Mouse (Mus musculus): ENCODE data around the gene Aknad1. TPM values are rescaled to one million over a fixed set of nuclear protein-coding genes. Genes with fewer than 3 reads are reported as not detected.

Gene Aknad1
- polyA plus RNA-seq, 1 experiment from 2014 or later = 0.92 TPM

DNA sequence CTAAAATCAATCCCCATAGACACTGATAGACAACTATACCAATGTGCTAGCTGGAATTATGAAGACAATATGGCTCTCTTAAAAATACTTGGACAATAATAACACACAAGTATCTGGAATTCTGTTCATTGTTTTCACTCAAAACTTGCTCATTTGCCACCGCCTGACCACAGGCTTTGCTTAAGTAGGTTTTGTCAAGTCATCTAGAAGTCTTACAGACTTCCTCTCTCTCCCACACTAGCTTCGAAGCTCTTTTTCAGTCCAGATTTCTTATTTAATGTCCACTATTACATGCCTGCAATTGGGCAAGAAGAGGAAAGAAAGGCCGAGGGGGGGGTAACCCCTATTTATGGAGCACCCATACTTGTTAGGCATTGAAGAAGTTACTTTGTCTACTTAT lies 11.7 kb upstream of the Aknad1 start:
- H3K27me3 ChIP-seq (replicated peaks; ENCODE audit: control insufficient read depth, insufficient read depth, low read length) = no peaks in the 10 kb centered on the region
- H3K36me3 ChIP-seq (ENCODE audit: control insufficient read depth, insufficient read depth, low read length) = no peaks in the 10 kb centered on the region
- peaks cover 3% of the 10 kb centered on the region; the same call in 1 of the 2 replicates for H3K4me1 ChIP-seq (ENCODE audit: control insufficient read depth, insufficient read depth, low read length)
- ATAC-seq (ENCODE audit: low read depth) = no peak
- no peak overlapping the region for H3K9ac ChIP-seq (ENCODE audit: low read depth, low read length)
- H3K27ac ChIP-seq (replicated peaks; ENCODE audit: low read depth, low read length) = no peak overlapping the region
- DNase-seq (ENCODE audit: low spot score) = no peak
- no peak overlapping the region for H3K4me3 ChIP-seq (ENCODE audit: low read depth, low read length)
- no peaks in the 10 kb centered on the region for H3K9me3 ChIP-seq (ENCODE audit: control insufficient read depth, low read length)
- H3K4me2 ChIP-seq (ENCODE audit: low read depth, low read length) = no peak overlapping the region
- 85% methylated on average over 3 of the region's 3 CpGs for WGBS

DNA sequence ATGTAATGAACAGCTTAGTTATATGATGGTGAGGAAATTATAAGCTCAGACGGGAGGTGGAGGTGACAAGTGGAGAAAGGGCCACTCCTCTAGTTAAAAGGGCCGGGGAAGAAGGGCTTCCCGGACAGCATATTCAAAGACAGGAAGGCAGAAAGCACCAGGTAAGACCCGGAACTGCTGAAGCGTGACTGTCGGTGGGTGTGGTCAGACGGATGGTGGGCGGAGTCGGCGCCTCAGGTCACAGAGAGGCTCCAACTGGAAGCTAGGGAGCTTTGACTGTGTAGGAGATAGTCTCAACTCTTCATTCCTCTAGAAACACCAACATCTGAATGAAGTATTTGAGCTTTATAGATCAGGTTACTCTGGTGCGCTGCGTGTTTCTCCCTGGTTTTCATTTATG lies 9.1 kb upstream of the Aknad1 start:
- H3K4me2 ChIP-seq (ENCODE audit: low read depth, low read length) = no peak overlapping the region

DNA sequence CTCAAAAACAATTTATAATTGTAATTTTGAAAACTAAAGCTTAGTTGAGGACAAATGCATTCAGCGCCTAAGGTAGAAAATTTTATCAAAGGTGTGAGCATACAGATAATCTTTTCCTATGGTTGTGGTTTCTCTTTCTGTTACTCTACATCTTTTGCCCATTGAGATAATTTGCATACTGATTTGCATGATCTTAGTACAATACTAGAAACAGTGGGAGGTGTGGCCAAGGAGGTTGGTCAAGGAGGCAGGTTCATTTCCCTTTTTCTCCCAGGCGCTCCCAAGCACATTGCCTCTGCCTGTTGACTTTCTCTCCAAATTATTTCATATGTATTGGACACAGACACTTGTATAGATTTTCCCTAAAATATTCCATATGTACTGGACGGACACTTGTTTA lies 1.7 kb upstream of the Aknad1 start:
- Histone ChIP-seq H3K27me3 (replicated peaks; ENCODE audit: control insufficient read depth, insufficient read depth, low read length) (no peaks in the 10 kb centered on the region), H3K27ac (replicated peaks; ENCODE audit: low read depth, low read length) (no peak overlapping the region), H3K4me2 (ENCODE audit: low read depth, low read length) (no peak overlapping the region), H3K9ac (ENCODE audit: low read depth, low read length) (no peak overlapping the region), H3K36me3 (ENCODE audit: control insufficient read depth, insufficient read depth, low read length) (no peaks in the 10 kb centered on the region), H3K4me3 (ENCODE audit: low read depth, low read length) (no peak overlapping the region), H3K4me1 (ENCODE audit: control insufficient read depth, insufficient read depth, low read length) (no peaks in the 10 kb centered on the region), H3K9me3 (ENCODE audit: control insufficient read depth, low read length) (no peaks in the 10 kb centered on the region)
- WGBS = 74% methylated on average over 3 of the region's 3 CpGs
- ATAC-seq (ENCODE audit: low read depth) (no peak), DNase-seq (ENCODE audit: low spot score) (no peak)

More for the DNA sequence above, 9.1 kb upstream of the Aknad1 start:
- Histone ChIP-seq H3K9me3 (ENCODE audit: control insufficient read depth, low read length) (no peaks in the 10 kb centered on the region), H3K4me1 (ENCODE audit: control insufficient read depth, insufficient read depth, low read length) (no peaks in the 10 kb centered on the region), H3K36me3 (ENCODE audit: control insufficient read depth, insufficient read depth, low read length) (no peaks in the 10 kb centered on the region), H3K27me3 (replicated peaks; ENCODE audit: control insufficient read depth, insufficient read depth, low read length) (no peaks in the 10 kb centered on the region), H3K4me3 (ENCODE audit: low read depth, low read length) (no peak overlapping the region), H3K27ac (replicated peaks; ENCODE audit: low read depth, low read length) (no peak overlapping the region), H3K9ac (ENCODE audit: low read depth, low read length) (no peak overlapping the region)
- DNase-seq (ENCODE audit: low spot score) (no peak), ATAC-seq (ENCODE audit: low read depth) (no peak)
- WGBS = 34% methylated on average over 12 of the region's 12 CpGs

DNA sequence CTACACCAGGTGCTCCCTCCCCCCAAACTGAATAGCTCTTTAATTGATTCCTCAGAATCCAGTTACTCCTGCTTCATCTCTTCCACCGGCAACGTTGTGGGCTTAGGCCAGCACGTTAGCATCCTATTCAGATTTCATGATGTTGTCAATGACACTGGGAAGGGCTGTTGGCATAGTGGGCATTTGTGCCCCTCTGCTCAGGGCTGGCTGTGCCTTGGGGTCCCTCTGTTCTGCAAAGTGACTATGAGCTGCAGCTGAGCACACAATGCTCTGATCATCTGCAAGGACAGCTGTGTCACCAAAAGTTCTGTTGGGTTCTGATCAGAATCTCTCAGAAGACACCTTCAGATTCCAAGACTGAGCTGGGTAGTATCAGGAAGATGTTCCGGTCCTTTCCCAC lies 4.6 kb downstream of the Aknad1 start:
- ATAC-seq (ENCODE audit: low read depth) (no peak), DNase-seq (ENCODE audit: low spot score) (no peak)
- Histone ChIP-seq H3K9ac (ENCODE audit: low read depth, low read length) (no peak overlapping the region), H3K36me3 (ENCODE audit: control insufficient read depth, insufficient read depth, low read length) (no peaks in the 10 kb centered on the region), H3K27ac (replicated peaks; ENCODE audit: low read depth, low read length) (no peak overlapping the region), H3K9me3 (ENCODE audit: control insufficient read depth, low read length) (no peaks in the 10 kb centered on the region), H3K4me2 (ENCODE audit: low read depth, low read length) (no peak overlapping the region), H3K4me3 (ENCODE audit: low read depth, low read length) (no peak overlapping the region), H3K27me3 (replicated peaks; ENCODE audit: control insufficient read depth, insufficient read depth, low read length) (no peaks in the 10 kb centered on the region), H3K4me1 (ENCODE audit: control insufficient read depth, insufficient read depth, low read length) (no peaks in the 10 kb centered on the region)
- WGBS = 75% methylated on average over 4 of the region's 4 CpGs

DNA sequence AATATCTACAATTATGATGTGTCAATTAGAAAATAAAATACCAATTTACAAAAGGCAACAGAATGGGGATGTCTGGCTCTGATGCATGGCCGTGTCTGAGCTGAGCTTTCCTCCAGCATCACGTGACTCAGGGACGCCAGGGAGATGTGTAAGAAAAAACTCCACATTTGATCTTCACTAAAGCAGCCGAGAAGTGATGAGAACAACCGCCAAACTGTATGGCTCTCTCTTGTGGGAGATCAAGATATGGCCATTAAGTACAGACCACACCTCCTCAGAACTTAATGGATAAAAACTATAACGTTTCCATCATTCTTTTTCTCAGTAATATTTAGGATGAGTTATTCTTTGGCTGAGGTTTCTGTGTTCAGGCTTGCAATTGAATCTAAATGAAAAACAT lies 11.6 kb downstream of the Aknad1 start:
- peak; percentile 85 for ATAC-seq (ENCODE audit: low read depth)
- Histone ChIP-seq H3K4me1 (ENCODE audit: control insufficient read depth, insufficient read depth, low read length) (peaks cover 10% of the 10 kb centered on the region), H3K9me3 (ENCODE audit: control insufficient read depth, low read length) (no peaks in the 10 kb centered on the region), H3K4me2 (ENCODE audit: low read depth, low read length) (peak overlapping the region; percentile 33), H3K27me3 (replicated peaks; ENCODE audit: control insufficient read depth, insufficient read depth, low read length) (no peaks in the 10 kb centered on the region), H3K27ac (replicated peaks; ENCODE audit: low read depth, low read length) (peak overlapping the region; percentile 64), H3K4me3 (ENCODE audit: low read depth, low read length) (no peak overlapping the region; the same call in 1 of the 2 replicates), H3K36me3 (ENCODE audit: control insufficient read depth, insufficient read depth, low read length) (no peaks in the 10 kb centered on the region), H3K9ac (ENCODE audit: low read depth, low read length) (no peak overlapping the region)
- WGBS = 26% methylated on average over 6 of the region's 6 CpGs
- peak; percentile 73 for DNase-seq (ENCODE audit: low spot score)

DNA sequence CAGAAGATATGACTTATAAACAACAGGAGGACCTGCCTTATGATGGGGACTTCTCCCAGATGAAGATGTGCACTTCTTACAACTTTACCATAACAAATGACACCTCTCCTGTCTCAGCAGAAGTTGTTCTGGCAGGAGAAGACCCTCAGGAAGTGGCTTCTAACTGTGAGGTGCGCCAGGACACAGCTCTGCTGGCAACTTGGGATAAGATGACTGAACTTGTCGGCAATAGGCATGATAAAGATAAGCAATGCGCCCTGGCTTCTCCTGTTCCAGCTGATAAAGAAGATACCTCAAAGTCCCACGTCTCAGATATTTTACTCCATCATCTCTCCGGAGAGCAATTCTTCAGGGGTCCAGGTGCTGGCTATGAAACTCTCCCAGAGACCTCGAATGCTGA lies 12.2 kb downstream of the Aknad1 start:
- Histone ChIP-seq H3K27me3 (replicated peaks; ENCODE audit: control insufficient read depth, insufficient read depth, low read length) (no peaks in the 10 kb centered on the region), H3K27ac (replicated peaks; ENCODE audit: low read depth, low read length) (peak overlapping the region; percentile 64), H3K9ac (ENCODE audit: low read depth, low read length) (no peak overlapping the region), H3K4me3 (ENCODE audit: low read depth, low read length) (no peak overlapping the region), H3K36me3 (ENCODE audit: control insufficient read depth, insufficient read depth, low read length) (no peaks in the 10 kb centered on the region), H3K4me1 (ENCODE audit: control insufficient read depth, insufficient read depth, low read length) (peaks cover 10% of the 10 kb centered on the region), H3K9me3 (ENCODE audit: control insufficient read depth, low read length) (no peaks in the 10 kb centered on the region), H3K4me2 (ENCODE audit: low read depth, low read length) (peak overlapping the region; percentile 33; the same call in 1 of the 2 replicates)
- WGBS = 75% methylated on average over 6 of the region's 6 CpGs
- no peak for ATAC-seq (ENCODE audit: low read depth)
- DNase-seq (ENCODE audit: low spot score) = no peak

DNA sequence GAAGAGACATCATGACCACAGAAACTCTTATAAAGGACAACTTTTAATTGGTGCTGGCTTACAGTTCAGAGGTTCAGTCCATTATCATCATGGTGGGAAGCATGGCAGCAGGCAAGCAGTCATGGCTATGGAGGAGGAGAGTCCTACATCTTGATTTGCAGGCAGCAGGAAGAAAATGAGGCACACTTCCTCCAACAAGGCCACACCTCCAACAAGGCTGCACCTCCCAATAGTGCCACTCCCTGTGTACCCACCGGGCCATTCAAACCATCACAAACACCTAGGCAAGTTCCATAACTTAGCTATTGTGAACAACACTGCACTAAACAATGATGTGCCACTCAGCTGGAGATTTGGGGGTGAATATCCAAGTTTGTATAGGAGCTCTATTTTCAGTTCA lies 15.1 kb downstream of the Aknad1 start:
- Histone ChIP-seq H3K9ac (ENCODE audit: low read depth, low read length) (no peak overlapping the region), H3K27ac (replicated peaks; ENCODE audit: low read depth, low read length) (no peak overlapping the region), H3K4me1 (ENCODE audit: control insufficient read depth, insufficient read depth, low read length) (peaks cover 10% of the 10 kb centered on the region), H3K27me3 (replicated peaks; ENCODE audit: control insufficient read depth, insufficient read depth, low read length) (no peaks in the 10 kb centered on the region), H3K4me3 (ENCODE audit: low read depth, low read length) (no peak overlapping the region), H3K36me3 (ENCODE audit: control insufficient read depth, insufficient read depth, low read length) (no peaks in the 10 kb centered on the region), H3K9me3 (ENCODE audit: control insufficient read depth, low read length) (no peaks in the 10 kb centered on the region), H3K4me2 (ENCODE audit: low read depth, low read length) (no peak overlapping the region)
- no peak for DNase-seq (ENCODE audit: low spot score)
- WGBS = 79% methylated on average over 1 of the region's 1 CpGs
- ATAC-seq (ENCODE audit: low read depth) = no peak

DNA sequence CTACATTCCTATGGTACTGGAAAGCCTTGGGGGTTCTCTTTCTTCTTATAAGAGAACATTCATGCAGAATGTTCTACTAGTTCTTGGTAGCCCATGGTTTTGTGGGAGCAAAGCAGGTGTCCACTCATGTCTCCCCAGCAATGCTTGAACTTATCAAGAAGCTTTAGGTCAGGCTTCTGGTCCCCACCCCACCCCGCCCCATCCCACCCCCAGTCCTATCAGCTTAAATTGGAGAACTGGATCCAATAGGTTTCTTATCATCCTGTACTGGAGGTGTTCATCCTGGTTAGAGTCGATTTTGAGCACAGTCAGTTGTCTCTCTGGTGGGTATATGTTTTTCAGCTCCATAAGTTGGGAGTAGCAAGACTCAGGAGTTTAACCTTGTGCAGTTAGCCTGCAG lies 16.1 kb downstream of the Aknad1 start:
- peaks cover 18% of the 10 kb centered on the region for H3K4me1 ChIP-seq (ENCODE audit: control insufficient read depth, insufficient read depth, low read length)
- DNase-seq (ENCODE audit: low spot score) (no peak), ATAC-seq (ENCODE audit: low read depth) (no peak)
- H3K27ac ChIP-seq (replicated peaks; ENCODE audit: low read depth, low read length) = no peak overlapping the region
- no peaks in the 10 kb centered on the region for H3K9me3 ChIP-seq (ENCODE audit: control insufficient read depth, low read length)
- 90% methylated on average over 2 of the region's 2 CpGs for WGBS
- no peak overlapping the region for H3K9ac ChIP-seq (ENCODE audit: low read depth, low read length)
- no peaks in the 10 kb centered on the region for H3K27me3 ChIP-seq (replicated peaks; ENCODE audit: control insufficient read depth, insufficient read depth, low read length)
- no peak overlapping the region for H3K4me3 ChIP-seq (ENCODE audit: low read depth, low read length)
- H3K36me3 ChIP-seq (ENCODE audit: control insufficient read depth, insufficient read depth, low read length) = no peaks in the 10 kb centered on the region
- no peak overlapping the region for H3K4me2 ChIP-seq (ENCODE audit: low read depth, low read length)

DNA sequence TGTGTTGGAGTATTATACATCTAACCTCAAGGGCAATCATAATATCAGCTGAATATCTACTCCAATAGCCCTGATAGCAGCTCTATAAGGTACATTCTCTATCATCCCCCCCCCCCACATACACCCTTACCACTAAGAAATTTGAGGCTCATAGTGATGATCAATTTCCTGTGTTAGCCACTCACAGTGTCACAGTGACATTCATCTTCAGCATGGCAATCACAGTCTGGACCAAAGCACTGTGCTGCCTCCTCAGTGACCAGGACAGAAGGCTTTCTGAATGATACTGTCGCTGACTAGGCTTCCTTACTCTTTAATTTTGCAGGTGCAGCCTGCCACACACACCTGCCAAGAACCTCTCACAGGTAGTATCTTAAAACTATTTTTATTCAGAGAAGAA lies 16.7 kb downstream of the Aknad1 start:
- no peak overlapping the region for H3K27ac ChIP-seq (replicated peaks; ENCODE audit: low read depth, low read length)
- H3K9me3 ChIP-seq (ENCODE audit: control insufficient read depth, low read length) = no peaks in the 10 kb centered on the region
- no peaks in the 10 kb centered on the region for H3K27me3 ChIP-seq (replicated peaks; ENCODE audit: control insufficient read depth, insufficient read depth, low read length)
- H3K36me3 ChIP-seq (ENCODE audit: control insufficient read depth, insufficient read depth, low read length) = no peaks in the 10 kb centered on the region
- ATAC-seq (ENCODE audit: low read depth) (no peak), DNase-seq (ENCODE audit: low spot score) (no peak)
- no peak overlapping the region for H3K4me3 ChIP-seq (ENCODE audit: low read depth, low read length)
- no peak overlapping the region for H3K9ac ChIP-seq (ENCODE audit: low read depth, low read length)
- no peak overlapping the region for H3K4me2 ChIP-seq (ENCODE audit: low read depth, low read length)
- 67% methylated on average over 1 of the region's 1 CpGs for WGBS
- peaks cover 18% of the 10 kb centered on the region for H3K4me1 ChIP-seq (ENCODE audit: control insufficient read depth, insufficient read depth, low read length)
